ENCODE assay signal across 31 mouse cellular contexts in the genomic region with DNA sequence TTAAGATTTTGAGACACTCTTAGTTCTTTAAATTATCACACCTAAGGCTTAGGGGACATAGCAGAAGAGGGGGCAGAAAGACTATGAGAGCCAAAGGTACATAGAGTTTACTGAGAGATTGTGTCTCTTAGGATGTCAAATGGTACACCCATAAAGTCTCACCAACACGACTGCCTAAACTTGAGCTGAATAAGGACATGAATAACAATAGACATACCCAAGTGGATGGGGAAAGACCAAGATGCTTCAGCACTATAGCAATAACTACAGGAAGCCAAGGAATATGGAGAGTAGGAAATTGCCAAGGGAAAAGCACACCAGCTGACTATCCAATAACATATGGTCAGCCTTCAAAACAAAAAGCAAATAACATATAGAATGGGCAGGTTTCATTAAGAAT. TPM values are rescaled to one million over a fixed set of nuclear protein-coding genes. Genes with fewer than 3 reads are reported as not detected.
"Had no signal": no experiment of that assay in that cellular context is flagged by ENCODE, and none has a peak within 500 bp of the region (broad histone marks: within the 10 kb centered on the region; RNA-seq: fewer than 3 reads in every experiment).

No protein-coding gene starts in this region.

- H3K9me3 ChIP-seq: heart, embryonic 13.5 days; heart, embryonic 15.5 days; hindbrain, embryonic 13.5 days; hindbrain, embryonic 15.5 days; intestine, embryonic 15.5 days; limb, embryonic 10.5 days; limb, embryonic 12.5 days; liver, embryonic 13.5 days had no signal

- H3K4me3 ChIP-seq: heart, adult 2 months; heart, embryonic 13.5 days; heart, embryonic 15.5 days; hindbrain, embryonic 13.5 days; hindbrain, embryonic 15.5 days; intestine, embryonic 15.5 days; layer of hippocampus, adult 2 months; left cerebral cortex, adult 2 months; limb, embryonic 10.5 days; limb, embryonic 12.5 days; liver, embryonic 13.5 days had no signal

- H3K27me3 ChIP-seq: heart, embryonic 13.5 days; heart, embryonic 15.5 days; hindbrain, embryonic 13.5 days; hindbrain, embryonic 15.5 days; intestine, embryonic 15.5 days; limb, embryonic 12.5 days; liver, embryonic 13.5 days had no signal

- ATAC-seq: hindbrain, postnatal 0 days; intestine, embryonic 15.5 days; intestine, postnatal 0 days had no signal

- H3K4me1 ChIP-seq: heart, embryonic 13.5 days; heart, embryonic 15.5 days; hindbrain, embryonic 13.5 days; hindbrain, embryonic 15.5 days; intestine, embryonic 15.5 days; limb, embryonic 10.5 days; liver, embryonic 13.5 days had no signal

- H3K9ac ChIP-seq: heart, embryonic 13.5 days; heart, embryonic 15.5 days; hindbrain, embryonic 13.5 days; hindbrain, embryonic 15.5 days; intestine, embryonic 15.5 days; limb, embryonic 12.5 days; liver, embryonic 13.5 days had no signal

- H3K4me2 ChIP-seq: heart, embryonic 11.5 days; heart, embryonic 13.5 days; heart, embryonic 15.5 days; hindbrain, embryonic 13.5 days; hindbrain, embryonic 15.5 days; intestine, embryonic 15.5 days; limb, embryonic 12.5 days; liver, embryonic 11.5 days; liver, embryonic 13.5 days had no signal

- H3K27ac ChIP-seq: heart, adult 2 months; heart, embryonic 13.5 days; heart, embryonic 15.5 days; hindbrain, embryonic 13.5 days; hindbrain, embryonic 15.5 days; hindbrain, postnatal 0 days; intestine, embryonic 15.5 days; layer of hippocampus, adult 2 months; left cerebral cortex, adult 2 months; limb, embryonic 10.5 days; limb, embryonic 12.5 days; liver, embryonic 13.5 days had no signal

- DNase-seq: gastrocnemius, postnatal 14 days; gastrocnemius, postnatal 36 days; heart, adult 11 months; heart, adult 2 months; heart, postnatal 14 days; heart, postnatal 36 days; kidney, adult 18-20 months; kidney, adult 8-10 months; kidney, postnatal 10 days; kidney, postnatal 25 days; kidney, postnatal 4 days; liver; liver, embryonic 13.5 days had no signal

- H3K36me3 ChIP-seq: heart, embryonic 13.5 days; heart, embryonic 15.5 days; hindbrain, embryonic 13.5 days; hindbrain, embryonic 15.5 days; intestine, embryonic 15.5 days; limb, embryonic 10.5 days; limb, embryonic 12.5 days; liver, embryonic 13.5 days had no signal

RNA-seq across cellular contexts. Expression of a gene that starts 22.9 kb away (rescaled TPM):
- polyA plus RNA-seq: gonadal fat pad, adult 2 months; heart, postnatal 0 days; hindbrain, embryonic 11.5 days; hindbrain, embryonic 13.5 days; hindbrain, embryonic 15.5 days; hindbrain, postnatal 0 days; intestine, embryonic 15.5 days; intestine, postnatal 0 days; kidney, embryonic 14.5 days; kidney, embryonic 16.5 days; limb, embryonic 10.5 days; liver, embryonic 11.5 days; liver, embryonic 13.5 days had no signal
